Mouse (Mus musculus): ENCODE results near the gene Riok2. TPM values are rescaled to one million over a fixed set of nuclear protein-coding genes. Genes with fewer than 3 reads are reported as not detected.

Gene Riok2
- polyA plus RNA-seq, 1 experiment, result 1.5 TPM

DNA sequence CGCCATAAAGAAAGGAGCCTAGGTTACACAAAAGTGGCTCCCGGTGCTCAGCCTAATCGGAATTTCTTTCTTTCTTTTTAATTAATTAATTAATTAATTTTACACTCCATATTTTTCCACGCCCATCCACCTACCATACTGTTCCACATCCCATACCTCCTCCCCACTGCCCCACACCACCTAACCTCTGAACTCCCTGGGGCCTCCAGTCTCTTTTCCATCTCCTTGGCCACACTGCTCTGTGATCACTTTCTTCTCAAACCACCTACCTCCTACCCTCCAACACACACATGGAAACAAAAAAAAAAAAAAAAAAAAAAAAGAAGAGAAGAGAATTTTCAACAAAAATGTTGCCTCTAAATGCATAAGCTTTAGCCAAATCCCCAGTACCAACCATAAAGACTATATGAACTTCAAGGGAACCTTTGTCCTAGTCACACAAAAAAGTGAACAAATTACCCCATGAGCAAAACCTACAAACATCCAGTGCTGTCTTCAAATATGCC, 51.3 kb downstream of the Riok2 start:
- Histone ChIP-seq H3K36me3 (ENCODE audit: control insufficient read depth, insufficient read depth, low read length) (no peaks in the 10 kb centered on the region), H3K4me3 (ENCODE audit: low read depth, low read length) (no peak overlapping the region), H3K27ac (ENCODE audit: insufficient read depth, low read depth, low read length) (no peak overlapping the region), H3K27me3 (ENCODE audit: control insufficient read depth, insufficient read depth, low read length) (no peaks in the 10 kb centered on the region), H3K4me1 (ENCODE audit: control insufficient read depth, insufficient read depth, insufficient read length, low read length) (no peaks in the 10 kb centered on the region)
- WGBS, result 67% methylated on average over 4 of the region's 4 CpGs
- TF ChIP-seq POLR2A (IDR thresholded peaks at IDR 0.05; ENCODE audit: low read depth, low read length) (no peak), CTCF (IDR thresholded peaks at IDR 0.05; ENCODE audit: extremely low read depth, insufficient read length, insufficient replicate concordance, low read depth, low read length) (no peak)

DNA sequence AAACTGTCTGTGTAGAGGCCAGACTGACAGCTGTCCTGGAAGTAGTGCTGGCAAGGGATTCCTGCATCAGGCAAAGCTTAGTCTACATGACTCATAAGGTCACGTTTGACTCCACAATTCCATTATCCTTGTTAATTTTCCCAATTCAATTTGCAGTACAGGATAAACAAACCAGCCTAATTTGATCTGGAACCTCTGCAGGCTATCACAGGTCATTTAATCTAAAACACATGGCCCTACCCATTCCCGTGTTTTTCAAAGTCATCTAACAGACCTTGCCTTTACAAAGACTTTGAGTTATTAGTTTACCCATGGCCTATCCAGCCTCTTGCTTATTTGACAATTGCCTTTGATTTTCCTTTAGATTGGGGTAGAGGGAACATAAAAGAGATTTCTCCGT, 51.8 kb downstream of the Riok2 start:
- Histone ChIP-seq H3K27me3 (ENCODE audit: control insufficient read depth, insufficient read depth, low read length) (no peaks in the 10 kb centered on the region), H3K27ac (ENCODE audit: insufficient read depth, low read depth, low read length) (no peak overlapping the region), H3K4me1 (ENCODE audit: control insufficient read depth, insufficient read depth, insufficient read length, low read length) (no peaks in the 10 kb centered on the region), H3K4me3 (ENCODE audit: low read depth, low read length) (no peak overlapping the region), H3K36me3 (ENCODE audit: control insufficient read depth, insufficient read depth, low read length) (no peaks in the 10 kb centered on the region)
- whole genome bisulfite sequencing, result 32% methylated on average over 3 of the region's 3 CpGs
- TF ChIP-seq CTCF (IDR thresholded peaks at IDR 0.05; ENCODE audit: extremely low read depth, insufficient read length, insufficient replicate concordance, low read depth, low read length) (no peak), POLR2A (IDR thresholded peaks at IDR 0.05; ENCODE audit: low read depth, low read length) (no peak)

DNA sequence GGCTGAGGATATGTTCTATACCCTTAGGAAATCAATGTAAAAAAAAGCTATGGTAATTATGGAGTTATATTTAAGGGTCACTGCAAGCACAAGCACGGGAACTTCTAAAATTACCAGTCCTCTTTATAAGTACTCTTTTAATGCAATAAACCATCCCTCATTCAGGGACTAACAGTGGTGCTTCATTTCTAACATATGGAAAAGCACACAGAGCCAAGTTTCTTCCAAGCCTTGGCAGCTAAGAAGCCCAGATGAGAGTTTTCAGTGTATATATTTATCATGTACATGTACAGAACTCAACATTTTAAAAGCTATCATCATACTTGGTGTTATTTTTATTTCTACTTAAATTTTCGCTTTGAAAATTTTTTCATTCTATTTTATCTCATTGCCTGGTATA, 54.8 kb downstream of the Riok2 start:
- H3K36me3 ChIP-seq (ENCODE audit: control insufficient read depth, insufficient read depth, low read length), result no peaks in the 10 kb centered on the region
- 67% methylated on average over 2 of the region's 2 CpGs for WGBS
- no peak overlapping the region for H3K4me3 ChIP-seq (ENCODE audit: low read depth, low read length)
- TF ChIP-seq POLR2A (IDR thresholded peaks at IDR 0.05; ENCODE audit: low read depth, low read length), result no peak
- no peaks in the 10 kb centered on the region for H3K4me1 ChIP-seq (ENCODE audit: control insufficient read depth, insufficient read depth, insufficient read length, low read length)
- no peak overlapping the region for H3K27ac ChIP-seq (ENCODE audit: insufficient read depth, low read depth, low read length)
- no peaks in the 10 kb centered on the region for H3K27me3 ChIP-seq (ENCODE audit: control insufficient read depth, insufficient read depth, low read length)

DNA sequence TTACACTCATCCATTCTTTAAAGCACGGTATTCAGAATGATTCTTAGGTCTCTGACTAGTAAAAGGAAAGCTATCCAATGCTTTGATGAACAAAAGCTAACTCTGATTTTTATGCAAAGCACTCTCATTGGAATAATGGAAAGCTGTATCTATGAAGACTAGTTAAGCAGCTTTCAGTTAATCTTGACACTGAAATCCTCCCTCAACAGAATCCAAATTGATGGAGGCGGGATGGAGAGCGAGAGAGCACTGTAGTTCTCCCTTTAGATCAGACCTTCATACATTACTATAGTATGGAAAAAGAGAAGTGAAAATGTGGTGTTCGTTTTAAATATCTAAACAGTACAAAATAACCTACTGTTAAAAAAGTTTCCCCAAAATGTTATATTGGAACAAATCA, 59.6 kb downstream of the Riok2 start:
- TF ChIP-seq CTCF (IDR thresholded peaks at IDR 0.05; ENCODE audit: extremely low read depth, insufficient read length, insufficient replicate concordance, low read depth, low read length) (no peak), POLR2A (IDR thresholded peaks at IDR 0.05; ENCODE audit: low read depth, low read length) (no peak)
- H3K4me1 ChIP-seq (ENCODE audit: control insufficient read depth, insufficient read depth, insufficient read length, low read length), result no peaks in the 10 kb centered on the region
- no peaks in the 10 kb centered on the region for H3K27me3 ChIP-seq (ENCODE audit: control insufficient read depth, insufficient read depth, low read length)
- no peak overlapping the region for H3K27ac ChIP-seq (ENCODE audit: insufficient read depth, low read depth, low read length)
- H3K36me3 ChIP-seq (ENCODE audit: control insufficient read depth, insufficient read depth, low read length), result no peaks in the 10 kb centered on the region
- H3K4me3 ChIP-seq (ENCODE audit: low read depth, low read length), result no peak overlapping the region
- 79% methylated on average over 4 of the region's 4 CpGs for WGBS

DNA sequence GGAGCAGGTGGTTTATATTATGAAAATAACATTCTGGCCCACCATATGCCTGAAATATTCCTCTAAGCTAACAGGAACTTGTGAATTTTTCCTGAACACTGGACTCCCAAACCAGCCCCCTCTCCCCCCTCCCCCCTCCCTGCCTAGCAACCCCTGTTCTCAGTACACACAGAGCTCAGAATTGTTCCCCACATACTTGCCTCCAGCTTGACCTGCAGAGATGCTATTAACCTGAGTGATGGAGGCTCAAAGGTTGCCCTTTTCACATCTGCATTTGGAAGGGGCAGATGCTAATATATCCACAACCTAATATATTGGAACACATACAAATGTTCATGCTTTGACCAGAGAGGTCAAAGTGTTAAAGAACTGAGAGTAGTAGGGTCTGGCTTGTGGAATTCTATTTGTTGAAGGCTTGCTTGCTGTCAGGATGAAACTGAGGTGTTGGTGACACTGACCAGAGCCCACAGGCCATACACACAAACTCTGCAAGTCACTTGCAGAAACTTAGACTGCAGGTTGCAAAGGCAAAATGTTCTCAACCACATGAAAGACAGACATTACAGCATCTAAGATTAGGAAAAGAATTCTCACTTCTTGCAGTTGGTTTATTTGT, 64.6 kb downstream of the Riok2 start:
- Histone ChIP-seq H3K4me1 (ENCODE audit: control insufficient read depth, insufficient read depth, insufficient read length, low read length) (no peaks in the 10 kb centered on the region), H3K27ac (ENCODE audit: insufficient read depth, low read depth, low read length) (no peak overlapping the region), H3K27me3 (ENCODE audit: control insufficient read depth, insufficient read depth, low read length) (no peaks in the 10 kb centered on the region), H3K36me3 (ENCODE audit: control insufficient read depth, insufficient read depth, low read length) (no peaks in the 10 kb centered on the region), H3K4me3 (ENCODE audit: low read depth, low read length) (no peak overlapping the region)
- TF ChIP-seq CTCF (IDR thresholded peaks at IDR 0.05; ENCODE audit: extremely low read depth, insufficient read length, insufficient replicate concordance, low read depth, low read length) (no peak), POLR2A (IDR thresholded peaks at IDR 0.05; ENCODE audit: low read depth, low read length) (no peak)

DNA sequence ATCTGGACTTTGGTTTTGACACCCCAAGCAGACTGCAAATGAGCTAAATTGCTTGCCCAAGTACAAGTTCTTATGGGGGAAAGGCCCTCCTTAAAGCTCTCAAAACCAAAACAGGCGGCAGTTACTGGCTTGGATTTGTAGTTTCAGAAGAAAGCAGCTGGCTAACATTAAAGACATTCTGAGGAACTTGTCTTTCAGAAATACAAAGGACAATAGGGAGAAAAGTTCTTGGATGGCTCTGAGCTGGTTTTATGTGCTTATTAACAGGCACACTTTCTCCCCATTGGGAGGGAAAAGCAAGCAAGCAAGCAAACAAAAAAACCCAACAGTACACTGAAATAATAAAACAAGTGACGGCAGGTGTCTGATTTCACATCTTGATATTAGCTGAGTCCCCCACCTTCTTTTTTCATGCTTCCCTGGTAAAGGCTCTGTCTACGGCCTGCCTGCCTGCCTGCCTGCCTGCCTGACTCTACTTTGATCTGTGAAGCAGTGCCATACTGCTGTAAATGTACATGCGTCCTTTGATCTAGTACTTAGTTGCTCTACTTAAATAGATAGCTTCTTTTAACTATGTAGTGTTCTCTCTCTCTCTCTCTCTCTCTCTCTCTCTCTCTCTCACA, 67.9 kb downstream of the Riok2 start:
- TF ChIP-seq CTCF (IDR thresholded peaks at IDR 0.05; ENCODE audit: extremely low read depth, insufficient read length, insufficient replicate concordance, low read depth, low read length) (no peak), POLR2A (IDR thresholded peaks at IDR 0.05; ENCODE audit: low read depth, low read length) (no peak)
- no peaks in the 10 kb centered on the region for H3K36me3 ChIP-seq (ENCODE audit: control insufficient read depth, insufficient read depth, low read length)
- H3K27me3 ChIP-seq (ENCODE audit: control insufficient read depth, insufficient read depth, low read length), result no peaks in the 10 kb centered on the region
- H3K4me1 ChIP-seq (ENCODE audit: control insufficient read depth, insufficient read depth, insufficient read length, low read length), result no peaks in the 10 kb centered on the region
- WGBS, result 56% methylated on average over 4 of the region's 4 CpGs
- no peak overlapping the region for H3K4me3 ChIP-seq (ENCODE audit: low read depth, low read length)
- H3K27ac ChIP-seq (ENCODE audit: insufficient read depth, low read depth, low read length), result no peak overlapping the region

DNA sequence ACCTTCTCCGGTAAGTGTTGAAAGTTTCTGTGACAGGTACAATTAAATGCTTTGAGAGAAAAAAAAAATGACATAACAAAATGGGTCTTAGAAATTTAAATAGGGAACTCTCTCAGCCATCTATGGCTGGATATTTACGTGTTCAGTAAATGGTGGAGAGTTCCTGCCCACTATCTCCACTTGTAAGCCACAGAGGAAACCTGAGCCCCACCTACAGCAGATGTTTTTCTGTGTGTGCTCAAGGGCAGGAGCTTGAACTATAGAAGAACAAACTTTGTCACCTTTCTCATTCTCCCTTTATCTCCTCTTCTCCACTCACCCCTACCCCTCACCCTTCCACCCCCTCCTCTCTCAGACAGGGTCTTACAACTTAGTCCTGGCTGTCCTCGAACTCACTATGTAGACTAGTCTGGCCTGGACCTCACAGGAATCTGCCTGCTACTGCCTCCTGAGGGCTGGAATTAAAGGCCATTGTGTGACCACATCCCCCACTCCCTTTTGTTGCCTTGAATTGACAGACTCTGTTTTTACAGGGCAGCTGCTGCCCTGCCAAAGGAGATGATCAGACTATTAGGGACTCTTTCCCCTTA, 70.3 kb downstream of the Riok2 start:
- H3K27ac ChIP-seq (ENCODE audit: insufficient read depth, low read depth, low read length), result no peak overlapping the region
- no peaks in the 10 kb centered on the region for H3K27me3 ChIP-seq (ENCODE audit: control insufficient read depth, insufficient read depth, low read length)
- no peaks in the 10 kb centered on the region for H3K4me1 ChIP-seq (ENCODE audit: control insufficient read depth, insufficient read depth, insufficient read length, low read length)
- no peak overlapping the region for H3K4me3 ChIP-seq (ENCODE audit: low read depth, low read length)
- H3K36me3 ChIP-seq (ENCODE audit: control insufficient read depth, insufficient read depth, low read length), result no peaks in the 10 kb centered on the region
- no peak for TF ChIP-seq POLR2A (IDR thresholded peaks at IDR 0.05; ENCODE audit: low read depth, low read length)
- no peak for TF ChIP-seq CTCF (IDR thresholded peaks at IDR 0.05; ENCODE audit: extremely low read depth, insufficient read length, insufficient replicate concordance, low read depth, low read length)
- WGBS, result 69% methylated on average over 3 of the region's 3 CpGs

Other genes with a start within 250 kb of the Riok2 start
- not detected in 2 replicates for gene Lix1, start 28.4 kb downstream of the Riok2 start, polyA plus RNA-seq (2012; rRNA removed)